8 mouse cellular contexts compared by ENCODE assay signal in the genomic region with DNA sequence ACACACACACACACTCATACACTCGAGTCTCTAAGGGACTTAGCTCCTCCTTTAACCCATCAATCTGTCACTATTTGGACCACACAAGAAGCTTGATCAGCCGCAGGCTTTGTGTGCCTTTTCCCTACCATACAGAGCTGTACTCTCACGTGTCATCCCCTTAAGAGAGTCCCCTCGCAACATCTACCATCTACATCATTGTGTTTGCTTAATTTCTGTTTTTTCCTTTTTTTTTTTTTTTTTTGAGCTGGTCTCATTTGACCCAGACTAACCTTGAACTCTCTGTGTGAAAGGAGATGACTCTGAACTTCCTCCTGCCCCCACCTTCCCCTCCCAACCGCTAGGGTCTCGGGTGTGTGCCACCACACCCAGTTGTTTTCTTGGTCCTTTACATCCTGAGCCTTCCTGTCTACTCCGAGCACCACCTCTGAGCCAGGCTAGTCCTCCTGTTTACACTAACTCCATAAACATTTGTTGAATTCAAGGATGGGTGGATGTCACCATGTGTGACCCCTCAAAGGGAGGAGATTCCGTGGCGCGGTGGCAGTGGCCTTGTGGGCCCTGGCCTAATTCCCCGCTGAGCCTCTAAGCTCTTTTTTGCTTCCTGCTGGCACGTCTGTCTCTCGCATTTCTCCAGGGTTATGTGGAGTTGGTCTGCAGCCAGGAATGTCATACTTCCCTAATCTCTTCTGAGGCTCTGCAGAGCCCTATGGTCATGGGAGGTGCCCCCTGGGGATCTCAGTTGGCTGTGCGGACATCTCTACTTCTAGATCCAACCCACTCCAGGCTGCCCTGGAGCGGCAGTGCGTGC. TPM values are rescaled to one million over a fixed set of nuclear protein-coding genes. Genes with fewer than 3 reads are reported as not detected.
DNase-seq lines count a peak whose midpoint lies in the region; ATAC-seq and TF ChIP-seq lines count a peak whose summit lies in the region.

No protein-coding gene starts in this region.

- no peak overlapping the region for H3K4me2 ChIP-seq in neural tube, embryonic 15.5 days
- H3K4me2 ChIP-seq in liver, postnatal 0 days (ENCODE audit: low read depth, low read length): no peak overlapping the region

- no peaks in the 10 kb centered on the region for H3K27me3 ChIP-seq in neural tube, embryonic 15.5 days (replicated peaks)
- H3K27me3 ChIP-seq in liver, postnatal 0 days (ENCODE audit: insufficient read depth, low read length): no peaks in the 10 kb centered on the region

- WGBS in neural tube, embryonic 15.5 days: 63% methylated on average over 16 of the region's 16 CpGs
- 46% methylated on average over 16 of the region's 16 CpGs for WGBS in liver, postnatal 0 days (ENCODE audit: insufficient replicate concordance)

- no peak for ATAC-seq in neural tube, embryonic 15.5 days (ENCODE audit: low FRiP score)
- peak; percentile 46 for ATAC-seq in liver, postnatal 0 days

- intact Hi-C loops in heart, postnatal 25 days (cut with DNase I): no loop called here

- H3K36me3 ChIP-seq in neural tube, embryonic 15.5 days: no peaks in the 10 kb centered on the region
- no peaks in the 10 kb centered on the region for H3K36me3 ChIP-seq in liver, postnatal 0 days (replicated peaks; ENCODE audit: insufficient read depth, low read length)

- no peak overlapping the region for H3K9ac ChIP-seq in neural tube, embryonic 15.5 days (replicated peaks)
- no peak overlapping the region for H3K9ac ChIP-seq in liver, postnatal 0 days (replicated peaks)

- H3K4me3 ChIP-seq in neural tube, embryonic 15.5 days (replicated peaks): no peak overlapping the region
- H3K4me3 ChIP-seq in liver, postnatal 0 days (ENCODE audit: low read depth, low read length): no peak overlapping the region

- H3K4me1 ChIP-seq in neural tube, embryonic 15.5 days: 0 out of 2 replicates have a peak, but pooled peaks cover 3% of the 10 kb centered on the region
- H3K4me1 ChIP-seq in liver, postnatal 0 days (ENCODE audit: insufficient read depth): peaks cover 12% of the 10 kb centered on the region

- H3K27ac ChIP-seq in neural tube, embryonic 15.5 days (replicated peaks): 0 out of 2 replicates have a peak overlapping the region, but pooled peaks have one; percentile 0
- H3K27ac ChIP-seq in liver, postnatal 0 days (ENCODE audit: low read depth): 0 out of 2 replicates have a peak overlapping the region, but pooled peaks have one; percentile 48

- TF ChIP-seq CTCF in liver, postnatal 0 days (IDR thresholded peaks at IDR 0.05; ENCODE audit: low read depth): no peak

- no peaks in the 10 kb centered on the region for H3K9me3 ChIP-seq in neural tube, embryonic 15.5 days (replicated peaks)
- H3K9me3 ChIP-seq in liver, postnatal 0 days (ENCODE audit: low read length): no peaks in the 10 kb centered on the region; the same call in 1 of the 2 replicates

- DNase-seq in neural tube, embryonic 10.5 days (ENCODE audit: extremely low spot score, low spot score): no peak
- peak; percentile 87 for DNase-seq in adrenal gland, postnatal 10 days
- DNase-seq in heart, postnatal 25 days (ENCODE audit: low spot score): peak; percentile 78
- no peak for DNase-seq in liver, postnatal 0 days
- DNase-seq in testis, postnatal 10 days (ENCODE audit: low spot score): peak; percentile 78
- no peak for DNase-seq in right cerebral cortex, postnatal 25 days
- no peak for DNase-seq in thymus, postnatal 10 days (ENCODE audit: low spot score in 2 of 2)

- no peak for TF ChIP-seq EP300 in liver, postnatal 0 days (IDR thresholded peaks at IDR 0.05; ENCODE audit: low read depth)

RNA-seq across cellular contexts. Expression of gene Pltp, which starts 9.4 kb away (rescaled TPM):
- polyA plus RNA-seq in neural tube, embryonic 15.5 days (2015; fragmentation: Nextera tagmentation; extraction: Ambion mirVana): 117 and 192 TPM in 2 replicates
- total RNA-seq in adrenal gland, postnatal 10 days (2021): 10 to 100 TPM; 31.5 to 36.6 TPM
- 10 to 100 TPM; 35.9 to 37.5 TPM for total RNA-seq in heart, postnatal 25 days (2021)
- polyA plus RNA-seq in liver, postnatal 0 days (2015; fragmentation: Nextera tagmentation; extraction: Ambion mirVana): 33.4 and 35.3 TPM in 2 replicates

RNA-seq across cellular contexts. Expression of gene Pcif1, which starts 12.2 kb away (rescaled TPM):
- polyA plus RNA-seq in neural tube, embryonic 15.5 days (2015; fragmentation: Nextera tagmentation; extraction: Ambion mirVana): 79.9 and 85.2 TPM in 2 replicates
- total RNA-seq in adrenal gland, postnatal 10 days (2021): 10 to 100 TPM; 47.1 to 55.0 TPM
- total RNA-seq in heart, postnatal 25 days (2021): 10 to 100 TPM; 27.5 to 34.6 TPM
- polyA plus RNA-seq in liver, postnatal 0 days (2015; fragmentation: Nextera tagmentation; extraction: Ambion mirVana): 38.4 and 38.6 TPM in 2 replicates

RNA-seq across cellular contexts. Expression of gene Neurl2, which starts 33.7 kb away (rescaled TPM):
- 6.8 and 7.1 TPM in 2 replicates for polyA plus RNA-seq in neural tube, embryonic 15.5 days (2015; fragmentation: Nextera tagmentation; extraction: Ambion mirVana)
- 1 to 10 TPM; 3.4 to 8.0 TPM for total RNA-seq in adrenal gland, postnatal 10 days (2021)
- total RNA-seq in heart, postnatal 25 days (2021): 10 to 100 TPM; 39.9 to 44.6 TPM
- 2.5 and 3.1 TPM in 2 replicates for polyA plus RNA-seq in liver, postnatal 0 days (2015; fragmentation: Nextera tagmentation; extraction: Ambion mirVana)

RNA-seq across cellular contexts. Expression of gene Ctsa, which starts 34.3 kb away (rescaled TPM):
- polyA plus RNA-seq in neural tube, embryonic 15.5 days (2015; fragmentation: Nextera tagmentation; extraction: Ambion mirVana): 99.9 and 113 TPM in 2 replicates
- 100 to 1,000 TPM; 100 to 103 TPM for total RNA-seq in adrenal gland, postnatal 10 days (2021)
- 100 to 1,000 TPM in 1 of 2 experiments, 10 to 100 TPM in 1; 90.9 to 108 TPM for total RNA-seq in heart, postnatal 25 days (2021)
- 101 and 109 TPM in 2 replicates for polyA plus RNA-seq in liver, postnatal 0 days (2015; fragmentation: Nextera tagmentation; extraction: Ambion mirVana)

RNA-seq across cellular contexts. Expression of gene Spata25, which starts 38.6 kb away (rescaled TPM):
- polyA plus RNA-seq in neural tube, embryonic 15.5 days (2015; fragmentation: Nextera tagmentation; extraction: Ambion mirVana): not detected in 2 replicates
- total RNA-seq in adrenal gland, postnatal 10 days (2021): not detected
- under 1 TPM; 0.42 to 0.64 TPM for total RNA-seq in heart, postnatal 25 days (2021)
- not detected in 2 replicates for polyA plus RNA-seq in liver, postnatal 0 days (2015; fragmentation: Nextera tagmentation; extraction: Ambion mirVana)

Comparison
In these comparisons a context has a peak if more than half of its experiments do, and no peak if none do; other contexts are left out.
1. DNase-seq: peak in adrenal gland, postnatal 10 days (single experiment), heart, postnatal 25 days (single experiment) and testis, postnatal 10 days (single experiment); none in neural tube, embryonic 10.5 days (single experiment), liver, postnatal 0 days (single experiment), right cerebral cortex, postnatal 25 days (single experiment) and thymus, postnatal 10 days (0 of 2).
2. RNA of gene Neurl2, which starts 33.7 kb away (total RNA-seq): 39.9 to 44.6 TPM in heart, postnatal 25 days; 3.4 to 8.0 TPM in adrenal gland, postnatal 10 days; every median in the first group is over 4 times any median in the second.